Mouse (Mus musculus): Measurements from ENCODE around the gene Btnl9. TPM values are rescaled to one million over a fixed set of nuclear protein-coding genes. Genes with fewer than 3 reads are reported as not detected.

Gene Btnl9
- polyA plus RNA-seq (2012; ENCODE audit: insufficient read depth, insufficient read length, missing spikeins), result 12.3 and 23.2 TPM in 2 replicates

DNA sequence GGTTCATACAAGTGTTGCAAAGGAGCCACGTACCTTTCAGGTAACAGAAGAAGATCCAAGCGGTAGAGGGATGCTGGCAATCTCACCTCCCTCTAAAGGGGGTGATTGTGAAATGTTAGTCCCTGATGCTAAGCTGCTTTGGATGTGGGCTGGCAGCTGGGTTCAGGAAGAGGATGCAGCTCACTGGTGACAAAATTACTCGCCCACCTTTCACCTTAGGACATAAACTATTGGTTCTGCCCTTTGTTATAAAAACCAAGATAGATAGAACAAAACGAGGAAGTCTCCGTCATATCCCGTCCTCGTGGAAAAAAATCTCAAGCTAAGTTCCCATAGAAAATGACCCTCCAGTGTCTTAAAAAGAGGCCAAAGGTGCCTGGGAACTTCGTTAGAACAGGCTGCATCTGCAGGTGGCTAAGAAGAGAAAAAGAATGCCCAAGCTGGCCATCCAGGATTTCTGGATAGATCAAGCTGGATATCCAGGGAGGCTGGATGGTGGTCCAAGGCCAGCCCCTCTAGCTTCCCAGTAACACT is at the start of gene Btnl9:
Gene Btnl9 (minus strand): TSS at position 205 of the 534 bp plus-strand sequence.
- Histone ChIP-seq H3K27ac (replicated peaks; ENCODE audit: low read depth, low read length) (peak within 1 kb of the TSS; percentile 99), H3K4me3 (ENCODE audit: insufficient read depth, low read depth, low read length) (peak within 1 kb of the TSS; percentile 61)

DNA sequence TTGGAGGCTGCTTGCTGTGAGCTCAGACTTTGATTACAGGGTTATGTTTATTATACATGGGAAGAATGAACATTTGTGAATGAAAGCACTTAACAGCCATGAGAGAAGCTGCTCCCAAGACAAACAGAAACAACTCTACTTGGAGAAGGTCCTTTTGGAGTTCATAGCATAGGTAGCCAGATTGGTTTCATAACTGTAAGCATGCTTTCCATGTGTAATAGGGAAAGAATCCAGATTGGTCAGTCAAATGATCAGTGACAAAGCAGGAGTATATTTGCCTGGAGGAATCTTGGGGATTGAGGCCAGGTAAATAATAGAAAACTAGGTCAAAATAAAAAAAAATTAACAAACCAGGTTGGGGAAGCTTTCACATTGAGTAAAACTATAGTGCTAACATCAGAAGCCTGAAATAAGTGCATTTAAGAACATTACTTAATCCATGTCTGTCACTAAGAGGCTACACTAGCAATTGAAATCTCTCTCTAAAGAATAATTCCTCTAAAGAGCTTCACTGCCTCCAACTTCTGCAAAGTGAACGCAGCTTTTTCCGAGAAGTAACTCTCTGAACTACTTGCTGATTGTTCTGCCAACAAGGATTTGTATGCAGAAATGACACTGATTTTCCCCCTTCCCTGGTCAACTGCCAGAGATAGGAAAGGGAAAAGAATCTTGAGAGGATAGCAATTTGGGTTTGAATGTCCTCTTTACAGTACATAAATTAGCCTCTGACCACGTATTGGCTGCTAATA is 48.7 kb upstream of the Btnl9 start:
- H3K4me1 ChIP-seq (ENCODE audit: control insufficient read depth, insufficient read depth, insufficient read length, low read length), result peaks cover 3% of the 10 kb centered on the region; the same call in 1 of the 2 replicates
- no peak overlapping the region for H3K4me3 ChIP-seq (ENCODE audit: insufficient read depth, low read depth, low read length)
- no peak overlapping the region for H3K27ac ChIP-seq (replicated peaks; ENCODE audit: low read depth, low read length)

More for the DNA sequence above, at the start of gene Btnl9:
- peaks cover 2% of the 10 kb centered on the region; the same call in 1 of the 2 replicates for H3K4me1 ChIP-seq (ENCODE audit: control insufficient read depth, insufficient read depth, insufficient read length, low read length)

DNA sequence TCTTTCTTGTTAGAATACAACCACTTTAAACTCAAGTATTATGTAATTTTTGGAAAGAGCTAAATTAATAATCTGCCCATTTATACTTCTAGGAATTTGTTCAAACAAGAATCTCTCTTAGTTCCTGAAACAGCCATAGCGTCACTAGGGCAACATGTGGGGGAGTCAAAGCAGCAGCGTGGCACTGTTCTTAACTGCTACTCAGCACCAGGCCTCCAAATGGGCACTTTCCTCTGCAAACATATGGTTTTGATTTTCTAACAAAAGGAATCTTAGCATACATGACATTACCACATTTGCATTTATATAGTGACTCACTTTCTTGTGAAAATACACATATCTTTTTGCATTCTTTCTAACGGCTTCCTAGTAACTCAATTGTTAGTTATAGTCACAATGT is 45.8 kb upstream of the Btnl9 start:
- peaks cover 3% of the 10 kb centered on the region; the same call in 1 of the 2 replicates for H3K4me1 ChIP-seq (ENCODE audit: control insufficient read depth, insufficient read depth, insufficient read length, low read length)
- H3K27ac ChIP-seq (replicated peaks; ENCODE audit: low read depth, low read length), result no peak overlapping the region
- H3K4me3 ChIP-seq (ENCODE audit: insufficient read depth, low read depth, low read length), result no peak overlapping the region

DNA sequence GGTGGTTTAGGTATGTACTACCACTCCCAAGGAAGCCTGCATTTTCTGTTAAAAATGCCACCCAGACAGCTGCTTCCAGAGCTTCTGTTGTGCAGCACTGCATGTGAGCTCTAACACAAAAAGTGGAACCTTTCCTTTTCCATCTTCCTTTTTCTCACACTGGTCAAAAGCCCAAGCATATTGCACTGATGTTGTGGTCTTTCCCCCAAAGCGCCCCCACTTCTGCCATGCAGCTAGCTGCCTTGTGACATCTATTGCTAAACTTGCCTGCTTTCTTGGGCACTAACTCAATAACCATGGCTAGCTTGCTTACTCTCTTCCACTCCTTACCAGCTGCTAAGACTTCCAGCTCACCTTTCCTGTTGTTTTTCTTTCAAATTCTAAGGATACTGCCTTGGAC is 37.5 kb upstream of the Btnl9 start:
- H3K27ac ChIP-seq (replicated peaks; ENCODE audit: low read depth, low read length), result no peak overlapping the region

DNA sequence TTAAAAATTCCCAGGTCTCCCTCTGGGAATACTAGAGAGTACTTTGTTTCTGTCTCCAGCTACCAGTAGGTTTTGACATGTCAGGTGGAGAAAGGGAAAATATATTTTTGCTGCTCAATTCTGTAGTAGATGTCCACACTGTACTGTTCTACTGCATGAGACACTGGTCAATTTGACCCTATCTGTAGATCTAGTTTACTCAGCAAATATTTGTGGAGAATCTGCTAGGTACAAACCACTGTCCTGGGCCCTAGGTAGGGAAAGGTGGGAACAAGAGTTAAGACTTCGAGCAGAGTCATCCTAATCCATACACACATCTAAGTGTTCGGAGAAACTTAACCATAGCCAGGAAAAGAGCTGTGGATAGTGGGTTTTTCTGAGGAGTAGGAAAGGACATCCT is 32.3 kb upstream of the Btnl9 start:
- Histone ChIP-seq H3K27ac (replicated peaks; ENCODE audit: low read depth, low read length) (no peak overlapping the region), H3K4me1 (ENCODE audit: control insufficient read depth, insufficient read depth, insufficient read length, low read length) (no peaks in the 10 kb centered on the region), H3K4me3 (ENCODE audit: insufficient read depth, low read depth, low read length) (no peak overlapping the region)

More for the DNA sequence above, 37.5 kb upstream of the Btnl9 start:
- Histone ChIP-seq H3K4me1 (ENCODE audit: control insufficient read depth, insufficient read depth, insufficient read length, low read length) (no peaks in the 10 kb centered on the region), H3K4me3 (ENCODE audit: insufficient read depth, low read depth, low read length) (no peak overlapping the region)

DNA sequence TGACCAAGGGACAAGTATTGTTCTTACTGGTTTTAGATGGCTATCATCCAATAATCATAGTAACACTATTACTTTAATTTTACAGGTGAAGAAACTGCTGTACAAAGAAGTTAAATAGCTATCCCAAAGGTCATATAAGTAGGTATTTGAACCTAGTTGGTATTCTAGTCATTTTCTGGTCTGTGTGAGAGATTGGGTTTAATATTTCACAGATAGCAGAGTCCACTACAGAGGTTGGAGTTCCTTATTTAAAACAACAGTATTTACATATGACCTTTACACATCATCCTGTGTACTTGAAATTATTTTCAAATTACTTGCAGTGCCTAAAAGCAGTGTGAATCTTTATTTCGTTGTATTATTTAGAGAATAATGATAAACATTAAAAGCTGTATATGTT is 26.5 kb upstream of the Btnl9 start:
- Histone ChIP-seq H3K4me3 (ENCODE audit: insufficient read depth, low read depth, low read length) (no peak overlapping the region), H3K27ac (replicated peaks; ENCODE audit: low read depth, low read length) (no peak overlapping the region), H3K4me1 (ENCODE audit: control insufficient read depth, insufficient read depth, insufficient read length, low read length) (no peaks in the 10 kb centered on the region)

DNA sequence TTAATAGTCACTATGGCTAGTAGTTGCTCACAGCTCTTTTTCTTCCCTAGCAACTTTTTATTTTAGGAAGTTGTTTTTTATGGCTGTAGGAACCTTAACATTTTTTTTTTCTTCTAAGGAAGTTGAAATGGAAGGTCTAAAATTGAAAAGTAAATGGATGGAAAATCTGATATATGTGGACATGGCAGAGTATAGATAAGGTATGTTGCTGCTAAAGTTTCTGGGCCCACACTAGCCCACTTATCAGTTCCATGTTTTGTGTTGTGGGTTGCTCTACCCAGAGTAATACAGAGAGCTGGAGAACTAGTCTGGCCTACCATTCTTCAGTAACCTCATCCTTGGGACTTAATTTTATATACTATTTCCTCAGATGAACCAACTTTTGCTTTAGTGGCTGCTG is 25.6 kb upstream of the Btnl9 start:
- Histone ChIP-seq H3K4me3 (ENCODE audit: insufficient read depth, low read depth, low read length) (no peak overlapping the region), H3K4me1 (ENCODE audit: control insufficient read depth, insufficient read depth, insufficient read length, low read length) (no peaks in the 10 kb centered on the region), H3K27ac (replicated peaks; ENCODE audit: low read depth, low read length) (no peak overlapping the region)

DNA sequence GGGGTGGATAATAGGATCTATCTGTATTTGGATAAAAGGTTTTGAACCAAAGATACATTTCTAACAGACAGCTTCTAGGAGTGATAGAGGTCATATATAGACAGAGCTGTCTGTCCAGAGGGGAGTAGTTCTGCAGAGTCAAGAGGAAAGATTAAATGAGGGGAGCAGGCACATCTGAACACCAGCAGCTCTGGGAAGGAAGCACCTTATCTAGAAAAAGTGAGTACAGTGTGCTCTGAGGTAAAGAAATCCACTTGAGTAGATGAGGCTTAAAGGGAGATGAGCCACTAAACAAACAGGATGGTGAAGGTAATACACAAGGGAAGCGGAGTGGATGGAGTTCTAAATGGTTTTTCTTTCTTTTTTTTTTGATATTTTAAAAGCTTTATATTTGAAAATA is 20.5 kb upstream of the Btnl9 start:
- Histone ChIP-seq H3K27ac (replicated peaks; ENCODE audit: low read depth, low read length) (no peak overlapping the region), H3K4me3 (ENCODE audit: insufficient read depth, low read depth, low read length) (no peak overlapping the region)

DNA sequence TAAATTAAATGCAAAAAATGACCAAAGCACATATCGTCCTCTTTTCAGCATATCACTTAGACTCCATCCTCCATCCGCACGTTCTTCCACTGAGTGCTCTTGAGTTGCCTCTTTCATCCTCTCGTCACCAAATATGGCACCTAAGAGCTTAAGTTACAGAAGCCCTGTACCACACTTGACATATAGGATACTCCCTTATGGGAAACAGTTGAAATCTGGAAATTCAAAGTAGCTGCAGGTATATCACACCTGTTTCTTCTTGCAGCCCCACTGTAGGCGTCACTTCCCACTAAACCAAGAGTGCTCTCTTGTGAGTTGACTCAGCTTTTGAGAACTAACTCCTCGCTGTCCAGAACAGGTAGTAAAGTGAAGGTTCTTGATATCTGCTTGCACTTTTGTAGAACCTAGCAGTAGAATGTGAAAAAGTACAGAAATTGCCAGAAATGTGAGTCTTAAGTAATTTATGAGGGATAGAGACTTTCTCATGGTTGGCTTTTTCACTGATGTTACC is 18.2 kb upstream of the Btnl9 start:
- Histone ChIP-seq H3K4me3 (ENCODE audit: insufficient read depth, low read depth, low read length) (no peak overlapping the region), H3K27ac (replicated peaks; ENCODE audit: low read depth, low read length) (no peak overlapping the region), H3K4me1 (ENCODE audit: control insufficient read depth, insufficient read depth, insufficient read length, low read length) (peaks cover 6% of the 10 kb centered on the region; the same call in 1 of the 2 replicates)

More for the DNA sequence above, 20.5 kb upstream of the Btnl9 start:
- H3K4me1 ChIP-seq (ENCODE audit: control insufficient read depth, insufficient read depth, insufficient read length, low read length), result peaks cover 4% of the 10 kb centered on the region; the same call in 1 of the 2 replicates

DNA sequence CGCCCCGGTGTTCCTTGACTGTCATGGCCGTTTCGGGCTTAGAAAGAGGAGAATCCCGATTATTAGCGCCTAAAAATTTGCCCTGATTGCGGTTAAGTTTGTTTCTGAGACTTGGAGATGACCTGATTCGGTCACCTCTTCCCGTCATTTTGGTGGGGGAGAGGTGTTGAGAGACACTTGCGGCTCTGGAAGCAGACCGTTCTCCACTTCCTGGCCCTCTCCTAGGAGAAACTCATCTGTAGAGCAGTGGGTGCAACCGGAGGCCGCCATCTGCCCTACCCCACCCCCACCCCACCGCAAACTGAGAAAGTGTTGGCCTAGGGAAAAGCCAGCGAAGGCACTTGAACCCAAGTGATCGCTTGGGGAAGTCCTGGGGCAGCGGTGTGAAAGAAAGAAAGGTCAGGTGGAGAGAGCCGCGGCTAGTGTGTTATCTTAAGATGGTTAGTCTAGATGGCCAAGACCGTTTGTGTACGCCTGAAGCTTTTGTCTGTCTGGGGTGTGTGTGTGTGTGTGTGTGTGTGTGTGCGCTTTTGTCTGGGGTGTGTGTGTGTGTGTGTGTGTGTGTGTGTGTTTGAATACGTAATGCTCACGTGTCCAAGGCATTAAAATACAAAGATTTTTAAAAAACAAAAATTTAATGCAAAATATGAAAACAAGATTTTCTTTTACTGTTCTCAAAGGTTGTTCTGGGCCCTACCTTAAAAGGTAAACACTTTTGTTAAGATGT is 17.0 kb upstream of the Btnl9 start:
- H3K4me3 ChIP-seq (ENCODE audit: insufficient read depth, low read depth, low read length), result peak overlapping the region; percentile 89
- H3K4me1 ChIP-seq (ENCODE audit: control insufficient read depth, insufficient read depth, insufficient read length, low read length), result peaks cover 6% of the 10 kb centered on the region; the same call in 1 of the 2 replicates
- H3K27ac ChIP-seq (replicated peaks; ENCODE audit: low read depth, low read length), result peak overlapping the region; percentile 100

DNA sequence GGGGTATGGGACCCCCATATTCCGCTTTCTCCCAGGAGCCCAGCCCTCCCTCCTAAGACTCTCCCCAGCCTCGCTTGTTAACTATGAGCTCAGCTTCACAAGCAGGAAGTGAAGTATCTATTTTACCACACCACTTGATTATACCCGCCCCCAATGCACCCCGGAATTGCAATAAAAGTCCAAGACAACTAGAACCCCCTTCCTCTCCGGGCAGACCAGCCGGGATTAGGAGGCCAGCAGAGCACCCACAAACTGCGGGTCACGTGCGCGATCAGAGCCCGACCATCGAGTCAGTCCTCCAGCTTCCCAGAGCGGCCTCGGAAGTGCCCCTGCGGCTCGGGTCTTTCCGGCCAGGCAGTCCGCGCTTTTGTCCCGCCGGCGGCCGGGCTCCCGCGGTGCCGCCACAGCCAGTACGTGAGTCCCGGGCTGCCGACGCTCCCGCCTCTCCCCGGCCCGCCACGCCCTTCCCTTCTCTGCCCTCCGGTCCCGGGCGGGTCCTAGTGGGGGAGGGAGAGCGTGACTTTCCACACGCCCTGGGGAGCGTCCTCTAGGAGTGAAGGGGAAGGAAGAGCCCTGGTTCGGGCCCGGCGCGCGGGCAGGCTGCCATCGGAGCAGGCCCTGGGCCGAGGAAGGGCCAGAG is 16.3 kb upstream of the Btnl9 start, which contains the start of gene Zfp62:
Gene Zfp62 (plus strand): TSS at position 164 of the 640 bp plus-strand sequence.
- Histone ChIP-seq H3K4me1 (ENCODE audit: control insufficient read depth, insufficient read depth, insufficient read length, low read length) (peaks cover 6% of the 10 kb centered on the region; the same call in 1 of the 2 replicates), H3K4me3 (ENCODE audit: insufficient read depth, low read depth, low read length) (peak within 1 kb of the TSS; percentile 89), H3K27ac (replicated peaks; ENCODE audit: low read depth, low read length) (peak within 1 kb of the TSS; percentile 100)

DNA sequence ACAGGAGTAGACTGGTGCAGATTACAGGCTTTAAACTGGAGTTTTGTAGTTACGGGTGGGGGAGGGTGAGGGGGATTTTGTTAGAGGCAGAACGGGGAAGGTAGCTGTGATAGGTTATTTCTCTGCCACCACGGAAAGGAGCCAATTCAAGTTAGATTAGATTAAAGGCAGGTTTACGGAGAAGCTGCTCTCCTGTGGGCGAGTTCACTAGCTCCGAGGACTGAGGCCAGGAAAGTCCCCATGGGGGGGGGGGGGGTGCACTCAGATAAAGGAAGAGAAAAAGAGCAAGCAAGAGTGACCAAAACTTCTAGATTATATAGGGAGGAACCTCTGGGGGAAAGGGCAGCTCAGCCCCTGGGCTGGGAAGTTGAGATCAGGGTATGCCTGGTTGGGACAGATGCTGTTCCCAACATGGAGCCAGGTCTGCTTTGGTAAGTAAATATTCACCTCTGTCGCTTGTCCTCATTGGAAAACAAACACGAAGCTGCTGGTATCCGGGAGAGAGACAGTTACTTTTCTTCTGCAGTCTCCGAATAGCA is 15.6 kb upstream of the Btnl9 start:
- Histone ChIP-seq H3K27ac (replicated peaks; ENCODE audit: low read depth, low read length) (peak overlapping the region; percentile 100), H3K4me1 (ENCODE audit: control insufficient read depth, insufficient read depth, insufficient read length, low read length) (peaks cover 6% of the 10 kb centered on the region; the same call in 1 of the 2 replicates), H3K4me3 (ENCODE audit: insufficient read depth, low read depth, low read length) (peak overlapping the region; percentile 89)

DNA sequence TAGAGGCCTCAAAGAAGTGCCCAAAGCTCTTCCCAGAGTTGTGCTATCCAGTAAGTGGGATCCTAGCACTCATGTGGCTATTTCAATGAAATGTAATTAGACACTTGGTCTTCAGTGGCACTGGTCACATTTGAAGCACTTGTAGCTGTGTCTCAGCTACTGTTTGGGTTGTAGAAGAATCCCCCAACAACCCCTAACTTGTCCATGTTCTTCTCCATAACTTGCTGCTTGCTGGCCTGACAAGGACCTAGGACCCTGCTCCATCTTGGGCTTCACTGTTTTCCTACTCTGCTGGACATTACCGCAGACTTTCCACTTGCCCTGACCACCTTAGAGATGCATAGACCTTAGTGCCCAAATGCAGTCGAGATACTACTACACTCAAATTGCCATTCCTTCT is 15.1 kb upstream of the Btnl9 start:
- Histone ChIP-seq H3K4me3 (ENCODE audit: insufficient read depth, low read depth, low read length) (peak overlapping the region; percentile 89), H3K4me1 (ENCODE audit: control insufficient read depth, insufficient read depth, insufficient read length, low read length) (peaks cover 6% of the 10 kb centered on the region; the same call in 1 of the 2 replicates), H3K27ac (replicated peaks; ENCODE audit: low read depth, low read length) (peak overlapping the region; percentile 100)

DNA sequence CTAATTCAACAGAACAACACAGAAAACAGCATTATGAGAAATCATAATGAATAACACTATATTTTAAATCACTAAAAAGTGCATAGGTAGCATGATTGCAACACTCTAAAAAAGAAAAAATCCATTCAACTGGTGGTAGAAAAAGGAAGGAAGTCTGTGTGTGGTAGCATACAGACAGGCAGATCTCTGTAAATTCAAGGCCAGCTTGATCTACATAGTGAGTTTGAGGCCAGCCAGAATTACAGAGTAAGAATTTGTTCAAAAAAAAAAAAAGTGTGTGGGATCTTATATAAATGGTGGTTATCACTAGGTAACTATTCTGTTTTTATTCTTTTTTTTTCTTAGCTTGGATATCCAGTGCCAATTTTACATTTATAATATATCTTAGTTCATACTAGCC is 14.2 kb upstream of the Btnl9 start:
- no peak overlapping the region for H3K4me3 ChIP-seq (ENCODE audit: insufficient read depth, low read depth, low read length)
- H3K4me1 ChIP-seq (ENCODE audit: control insufficient read depth, insufficient read depth, insufficient read length, low read length), result peaks cover 8% of the 10 kb centered on the region; the same call in 1 of the 2 replicates
- no peak overlapping the region for H3K27ac ChIP-seq (replicated peaks; ENCODE audit: low read depth, low read length)

All from brown adipose tissue, adult 24 weeks (tissue).